Comparison of ENCODE assay signal across 8 mouse cellular contexts in genomic region chr3:103801631-103802531, GRCm38 (mm10). TPM values are rescaled to one million over a fixed set of nuclear protein-coding genes. Genes with fewer than 3 reads are reported as not detected.
DNase-seq lines count a peak whose midpoint lies in the region; ATAC-seq and TF ChIP-seq lines count a peak whose summit lies in the region.

No protein-coding gene starts in this region.

- peaks cover 45% of the 10 kb centered on the region for H3K36me3 ChIP-seq in neural tube, embryonic 13.5 days
- peaks cover 16% of the 10 kb centered on the region for H3K36me3 ChIP-seq in heart, embryonic 11.5 days (ENCODE audit: control insufficient read depth, insufficient read depth, low read length)
- peaks cover 23% of the 10 kb centered on the region for H3K36me3 ChIP-seq in kidney, postnatal 0 days (ENCODE audit: insufficient read depth, low read length)

- no peak for DNase-seq in neural tube, embryonic 10.5 days (ENCODE audit: extremely low spot score, low spot score)
- DNase-seq in kidney, postnatal 0 days (ENCODE audit: low spot score): peak; percentile 61
- DNase-seq in liver: peak; percentile 70
- peak; percentile 60 for DNase-seq in thymus, postnatal 14 days

- no peak for TF ChIP-seq CTCF in cortical plate, adult 2 months (IDR thresholded peaks at IDR 0.05; ENCODE audit: extremely low read depth, insufficient read depth, low read length)
- no peak for TF ChIP-seq CTCF in kidney, postnatal 0 days (IDR thresholded peaks at IDR 0.05; ENCODE audit: low read depth)

- H3K9me3 ChIP-seq in neural tube, embryonic 13.5 days: no peaks in the 10 kb centered on the region
- H3K9me3 ChIP-seq in heart, embryonic 11.5 days (replicated peaks; ENCODE audit: control insufficient read depth, low read length): no peaks in the 10 kb centered on the region
- no peaks in the 10 kb centered on the region for H3K9me3 ChIP-seq in kidney, postnatal 0 days (replicated peaks; ENCODE audit: low read length)

- H3K4me1 ChIP-seq in neural tube, embryonic 13.5 days (replicated peaks): no peaks in the 10 kb centered on the region
- H3K4me1 ChIP-seq in cortical plate, adult 2 months (ENCODE audit: control insufficient read depth, insufficient read depth, low read length): peaks cover 4% of the 10 kb centered on the region; the same call in 1 of the 2 replicates
- peaks cover 6% of the 10 kb centered on the region; the same call in 1 of the 2 replicates for H3K4me1 ChIP-seq in heart, embryonic 11.5 days (ENCODE audit: control insufficient read depth, insufficient read depth, low read length)
- H3K4me1 ChIP-seq in kidney, postnatal 0 days (replicated peaks; ENCODE audit: insufficient read depth, low read length): 0 out of 2 replicates have a peak, but pooled peaks cover 3% of the 10 kb centered on the region

- no peak overlapping the region for H3K9ac ChIP-seq in neural tube, embryonic 13.5 days
- peak overlapping the region; percentile 43; the same call in 1 of the 2 replicates for H3K9ac ChIP-seq in heart, embryonic 11.5 days (ENCODE audit: low read depth, low read length)
- no peak overlapping the region for H3K9ac ChIP-seq in kidney, postnatal 0 days (ENCODE audit: low read depth, low read length)

- H3K27ac ChIP-seq in neural tube, embryonic 13.5 days (replicated peaks): peak overlapping the region; percentile 25
- H3K27ac ChIP-seq in cortical plate, adult 2 months (ENCODE audit: insufficient read depth, low read length): peak overlapping the region; percentile 82
- H3K27ac ChIP-seq in heart, embryonic 11.5 days (ENCODE audit: low read depth, low read length): peak overlapping the region; percentile 60
- peak overlapping the region; percentile 82 for H3K27ac ChIP-seq in kidney, postnatal 0 days

- no peak overlapping the region for H3K4me3 ChIP-seq in neural tube, embryonic 13.5 days
- H3K4me3 ChIP-seq in cortical plate, adult 2 months (ENCODE audit: insufficient read depth, low read length): no peak overlapping the region
- no peak overlapping the region for H3K4me3 ChIP-seq in heart, embryonic 11.5 days (ENCODE audit: low read depth, low read length)
- no peak overlapping the region for H3K4me3 ChIP-seq in kidney, postnatal 0 days (replicated peaks; ENCODE audit: low read depth, low read length)

- 83% methylated on average over 10 of the region's 10 CpGs for WGBS in neural tube, embryonic 13.5 days
- WGBS in heart, embryonic 11.5 days (ENCODE audit: insufficient replicate concordance): 57% methylated on average over 10 of the region's 10 CpGs
- WGBS in kidney, postnatal 0 days: 47% methylated on average over 10 of the region's 10 CpGs

- no peak for TF ChIP-seq POLR2A in cortical plate, adult 2 months (IDR thresholded peaks at IDR 0.05; ENCODE audit: extremely low read depth, insufficient read depth, low read length)

- H3K27me3 ChIP-seq in neural tube, embryonic 13.5 days: 0 out of 2 replicates have a peak, but pooled peaks cover 1% of the 10 kb centered on the region
- H3K27me3 ChIP-seq in heart, embryonic 11.5 days (ENCODE audit: control insufficient read depth, insufficient read depth, low read length): no peaks in the 10 kb centered on the region; the same call in 1 of the 2 replicates
- H3K27me3 ChIP-seq in kidney, postnatal 0 days (ENCODE audit: insufficient read depth, low read length): no peaks in the 10 kb centered on the region

- H3K4me2 ChIP-seq in neural tube, embryonic 13.5 days: no peak overlapping the region
- H3K4me2 ChIP-seq in heart, embryonic 11.5 days: peak overlapping the region; percentile 7; the same call in 1 of the 2 replicates
- H3K4me2 ChIP-seq in kidney, postnatal 0 days (ENCODE audit: low read length): 0 out of 2 replicates have a peak overlapping the region, but pooled peaks have one; percentile 14

- ATAC-seq in neural tube, embryonic 13.5 days (ENCODE audit: low read depth): no peak
- peak; percentile 66 for ATAC-seq in heart, embryonic 11.5 days (replicated peaks; ENCODE audit: insufficient number of reproducible peaks, low FRiP score, low TSS enrichment)
- peak; percentile 90 for ATAC-seq in kidney, postnatal 0 days (replicated peaks; ENCODE audit: low FRiP score, low read depth)
- ATAC-seq in neutrophil, adult 5-6 weeks (ENCODE audit: extremely low read depth, insufficient number of reproducible peaks, low FRiP score, poor library complexity, severe bottlenecking): peak; percentile 67

RNA-seq across cellular contexts. Expression of gene Dclre1b, which starts 7.4 kb away (rescaled TPM):
- 17.2 and 24.6 TPM in 2 replicates for polyA plus RNA-seq in neural tube, embryonic 13.5 days (2015; fragmentation: Nextera tagmentation; extraction: Ambion mirVana)
- polyA plus RNA-seq in cortical plate, adult 2 months (2012; rRNA removed): 5.8 and 6.6 TPM in 2 replicates
- 23.4 and 27.5 TPM in 2 replicates for polyA plus RNA-seq in heart, embryonic 11.5 days (2014; fragmentation: Nextera tagmentation; extraction: Ambion mirVana)
- polyA plus RNA-seq in kidney, postnatal 0 days (2015; fragmentation: Nextera tagmentation; extraction: Ambion mirVana): 23.1 and 27.1 TPM in 2 replicates
- 13.1 and 15.6 TPM in 2 replicates for total RNA-seq in neutrophil, adult 5-6 weeks (2017)

RNA-seq across cellular contexts. Expression of gene Ap4b1, which starts 7.4 kb away (rescaled TPM):
- polyA plus RNA-seq in neural tube, embryonic 13.5 days (2015; fragmentation: Nextera tagmentation; extraction: Ambion mirVana): 23.3 and 23.9 TPM in 2 replicates
- 14.8 and 15.6 TPM in 2 replicates for polyA plus RNA-seq in cortical plate, adult 2 months (2012; rRNA removed)
- polyA plus RNA-seq in heart, embryonic 11.5 days (2014; fragmentation: Nextera tagmentation; extraction: Ambion mirVana): 17.5 and 20.4 TPM in 2 replicates
- polyA plus RNA-seq in kidney, postnatal 0 days (2015; fragmentation: Nextera tagmentation; extraction: Ambion mirVana): 15.9 and 16.3 TPM in 2 replicates
- total RNA-seq in neutrophil, adult 5-6 weeks (2017): 39.4 and 48.4 TPM in 2 replicates

RNA-seq across cellular contexts. Expression of gene Gm43064, which starts 7.5 kb away (rescaled TPM):
- 0.21 and 0.54 TPM in 2 replicates for polyA plus RNA-seq in neural tube, embryonic 13.5 days (2015; fragmentation: Nextera tagmentation; extraction: Ambion mirVana)
- polyA plus RNA-seq in cortical plate, adult 2 months (2012; rRNA removed): 0.09 and 0.40 TPM in 2 replicates
- 0.18 and 0.19 TPM in 2 replicates for polyA plus RNA-seq in heart, embryonic 11.5 days (2014; fragmentation: Nextera tagmentation; extraction: Ambion mirVana)
- polyA plus RNA-seq in kidney, postnatal 0 days (2015; fragmentation: Nextera tagmentation; extraction: Ambion mirVana): 0.12 and 0.14 TPM in 2 replicates
- total RNA-seq in neutrophil, adult 5-6 weeks (2017): not detected in 2 replicates

RNA-seq across cellular contexts. Expression of gene Hipk1, which starts 10.5 kb away (rescaled TPM):
- polyA plus RNA-seq in neural tube, embryonic 13.5 days (2015; fragmentation: Nextera tagmentation; extraction: Ambion mirVana): 10.6 and 11.7 TPM in 2 replicates
- polyA plus RNA-seq in cortical plate, adult 2 months (2012; rRNA removed): 41.2 and 42.0 TPM in 2 replicates
- 12.2 and 12.7 TPM in 2 replicates for polyA plus RNA-seq in heart, embryonic 11.5 days (2014; fragmentation: Nextera tagmentation; extraction: Ambion mirVana)
- 9.8 and 10.2 TPM in 2 replicates for polyA plus RNA-seq in kidney, postnatal 0 days (2015; fragmentation: Nextera tagmentation; extraction: Ambion mirVana)
- total RNA-seq in neutrophil, adult 5-6 weeks (2017): 231 and 247 TPM in 2 replicates

RNA-seq across cellular contexts. Expression of gene Bcl2l15, which starts 30.5 kb away (rescaled TPM):
- 0.50 and 0.79 TPM in 2 replicates for polyA plus RNA-seq in neural tube, embryonic 13.5 days (2015; fragmentation: Nextera tagmentation; extraction: Ambion mirVana)
- polyA plus RNA-seq in cortical plate, adult 2 months (2012; rRNA removed): 3.0 and 4.1 TPM in 2 replicates
- 0.36 and 0.66 TPM in 2 replicates for polyA plus RNA-seq in heart, embryonic 11.5 days (2014; fragmentation: Nextera tagmentation; extraction: Ambion mirVana)
- 0.08 TPM in 1 of 2 replicates, not detected in the other for polyA plus RNA-seq in kidney, postnatal 0 days (2015; fragmentation: Nextera tagmentation; extraction: Ambion mirVana)
- 1.5 and 2.5 TPM in 2 replicates for total RNA-seq in neutrophil, adult 5-6 weeks (2017)

Comparison
In these comparisons a context has a peak if more than half of its experiments do, and no peak if none do; other contexts are left out.
1. H3K27ac ChIP-seq: peak in every context shown above with its lines; median percentile 82 in cortical plate, adult 2 months; 82 in kidney, postnatal 0 days; 60 in heart, embryonic 11.5 days; 25 in neural tube, embryonic 13.5 days.